Mouse (Mus musculus) brain, adult 2 months (tissue): ENCODE results near the gene Atrnl1.

Experiments used
- DNase-seq: peaks from one replicate; pipeline ENCODE4 v3.0.0; 2011; ENCODE audit warnings: low read depth, low spot score

Gene Atrnl1

GRCm38 (mm10) chr19:58065514-58065913, 454.7 kb downstream of the Atrnl1 start:
- DNase-seq, result no peak

- no peak for DNase-seq
These were observed 457.3 kb downstream of the Atrnl1 start for GRCm38 (mm10) chr19:58068114-58068513.

GRCm38 (mm10) chr19:58068958-58069357, 458.1 kb downstream of the Atrnl1 start:
- no peak for DNase-seq

GRCm38 (mm10) chr19:58072404-58072803, 461.6 kb downstream of the Atrnl1 start:
- no peak for DNase-seq

GRCm38 (mm10) chr19:58072846-58073245, 462.0 kb downstream of the Atrnl1 start:
- DNase-seq, result no peak

GRCm38 (mm10) chr19:58075252-58075651, 464.4 kb downstream of the Atrnl1 start:
- DNase-seq, result no peak

GRCm38 (mm10) chr19:58076961-58077371, 466.1 kb downstream of the Atrnl1 start:
- peak; percentile 56 for DNase-seq

GRCm38 (mm10) chr19:58077529-58078070, 466.8 kb downstream of the Atrnl1 start:
- DNase-seq, result no peak

- DNase-seq, result no peak
These were observed 469.3 kb downstream of the Atrnl1 start for GRCm38 (mm10) chr19:58080168-58080567.

- peak; percentile 70 for DNase-seq
These were observed 471.9 kb downstream of the Atrnl1 start for GRCm38 (mm10) chr19:58082751-58083150.

GRCm38 (mm10) chr19:58084826-58085225, 474.0 kb downstream of the Atrnl1 start:
- no peak for DNase-seq

GRCm38 (mm10) chr19:58086734-58087133, 475.9 kb downstream of the Atrnl1 start:
- DNase-seq, result no peak

- no peak for DNase-seq
These were observed 477.1 kb downstream of the Atrnl1 start for GRCm38 (mm10) chr19:58087901-58088300.

- no peak for DNase-seq
These were observed 477.6 kb downstream of the Atrnl1 start for GRCm38 (mm10) chr19:58088433-58088832.

- no peak for DNase-seq
These were observed 481.1 kb downstream of the Atrnl1 start for GRCm38 (mm10) chr19:58091911-58092310.

- no peak for DNase-seq
These were observed 484.1 kb downstream of the Atrnl1 start for GRCm38 (mm10) chr19:58094781-58095543.

GRCm38 (mm10) chr19:58095776-58096175, 484.9 kb downstream of the Atrnl1 start:
- no peak for DNase-seq

GRCm38 (mm10) chr19:58097195-58097594, 486.4 kb downstream of the Atrnl1 start:
- DNase-seq, result no peak

- no peak for DNase-seq
These were observed 488.7 kb downstream of the Atrnl1 start for GRCm38 (mm10) chr19:58099539-58099938.

GRCm38 (mm10) chr19:58100381-58100780, 489.5 kb downstream of the Atrnl1 start:
- DNase-seq, result no peak

GRCm38 (mm10) chr19:58104544-58104943, 493.7 kb downstream of the Atrnl1 start:
- DNase-seq, result peak; percentile 80

GRCm38 (mm10) chr19:58107632-58108031, 496.8 kb downstream of the Atrnl1 start:
- DNase-seq, result peak; percentile 39

- no peak for DNase-seq
These were observed 499.7 kb downstream of the Atrnl1 start for GRCm38 (mm10) chr19:58110491-58110890.
